Mouse (Mus musculus): ENCODE measurements around the gene Cog4. TPM values are rescaled to one million over a fixed set of nuclear protein-coding genes. Genes with fewer than 3 reads are reported as not detected.
A peak's percentile ranks its signal among the peaks of the same experiment; 100 is the strongest.
"Not testable (repeated sequence)": the region's sequence is repeated elsewhere in the genome, so short reads cannot be mapped to it uniquely, and the experiment has no call there.

The Cog4 gene
- polyA plus RNA-seq, 1 experiment from 2014 or later = 79.9 TPM

- Histone ChIP-seq H3K4me1 (peaks cover 6% of the 10 kb centered on the region; the same call in 1 of the 2 replicates), H3K27me3 (no peaks in the 10 kb centered on the region), H3K36me3 (peaks cover 71% of the 10 kb centered on the region), H3K27ac (replicated peaks) (no peak overlapping the region), H3K9ac (no peak overlapping the region), H3K4me2 (replicated peaks) (no peak overlapping the region), H3K9me3 (replicated peaks) (no peaks in the 10 kb centered on the region), H3K4me3 (replicated peaks) (no peak overlapping the region)
- ATAC-seq (ENCODE audit: insufficient number of reproducible peaks, low FRiP score, low TSS enrichment, low read depth) = no peak
- 93% methylated on average over 3 of the region's 3 CpGs for whole genome bisulfite sequencing
Observed at GRCm38 (mm10) chr8:110842012-110842574, 4.3 kb upstream of the Cog4 start.

GRCm38 (mm10) chr8:110843207-110843606 is 3.2 kb upstream of the Cog4 start:
- Histone ChIP-seq H3K27ac (replicated peaks) (no peak overlapping the region), H3K4me1 (peaks cover 13% of the 10 kb centered on the region), H3K4me2 (replicated peaks) (no peak overlapping the region), H3K9ac (no peak overlapping the region), H3K36me3 (peaks cover 60% of the 10 kb centered on the region), H3K27me3 (no peaks in the 10 kb centered on the region), H3K4me3 (replicated peaks) (no peak overlapping the region), H3K9me3 (replicated peaks) (no peaks in the 10 kb centered on the region)
- WGBS = 44% methylated on average over 5 of the region's 5 CpGs
- ATAC-seq (ENCODE audit: insufficient number of reproducible peaks, low FRiP score, low TSS enrichment, low read depth) = no peak

DNA sequence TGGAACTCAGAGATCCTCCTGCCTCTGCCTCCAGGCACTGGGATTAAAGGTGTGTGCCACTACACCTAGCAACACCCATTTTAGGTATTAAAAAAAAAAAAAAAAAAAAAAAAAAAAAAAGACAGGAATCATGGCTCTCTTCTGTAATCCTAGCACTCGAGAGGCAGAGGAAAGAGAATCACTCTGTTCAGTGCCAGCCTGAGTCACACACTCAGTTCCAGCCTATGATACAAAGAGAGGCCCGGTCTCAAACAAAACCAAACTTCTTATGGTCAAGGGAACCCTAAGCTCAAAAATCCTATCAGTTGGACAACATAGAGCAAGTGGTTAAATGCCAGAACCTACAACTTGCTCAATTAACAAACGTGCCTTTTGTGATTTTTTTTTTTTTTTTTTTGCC is 1.5 kb upstream of the Cog4 start:
- Histone ChIP-seq H3K4me2 (replicated peaks) (peak overlapping the region; percentile 75), H3K4me3 (replicated peaks) (peak overlapping the region; percentile 69), H3K4me1 (peaks cover 15% of the 10 kb centered on the region), H3K9ac (no peak overlapping the region), H3K9me3 (replicated peaks) (no peaks in the 10 kb centered on the region), H3K27me3 (no peaks in the 10 kb centered on the region), H3K27ac (replicated peaks) (no peak overlapping the region), H3K36me3 (peaks cover 49% of the 10 kb centered on the region)
- WGBS = 75% methylated on average over 3 of the region's 3 CpGs
- no peak for ATAC-seq (ENCODE audit: insufficient number of reproducible peaks, low FRiP score, low TSS enrichment, low read depth)

- WGBS = 5% methylated on average over 17 of the region's 17 CpGs
- no peaks in the 10 kb centered on the region for H3K9me3 ChIP-seq (replicated peaks)
- H3K36me3 ChIP-seq = peaks cover 49% of the 10 kb centered on the region
Observed at GRCm38 (mm10) chr8:110845821-110846404, 487 bp upstream of the Cog4 start.

DNA sequence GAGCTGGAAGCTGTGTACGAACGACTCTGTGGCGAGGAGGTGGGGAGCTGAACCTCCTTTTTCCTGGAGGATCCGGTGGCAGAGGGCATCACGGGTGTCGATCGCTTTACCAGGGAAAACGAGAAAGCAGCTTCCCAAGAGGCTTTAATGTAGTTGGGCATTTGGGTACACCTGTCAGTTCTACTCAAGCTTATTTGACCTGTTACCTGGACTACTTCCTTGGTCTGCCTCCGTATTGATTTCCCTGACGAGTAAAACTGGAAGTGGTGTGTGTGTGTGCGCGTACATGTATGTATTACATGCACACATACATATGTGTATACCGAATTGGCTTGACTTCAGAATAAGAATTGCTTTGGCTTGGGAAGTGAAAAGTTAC is 760 bp downstream of the Cog4 start:
- no peaks in the 10 kb centered on the region for H3K9me3 ChIP-seq (replicated peaks)
- no peaks in the 10 kb centered on the region for H3K27me3 ChIP-seq
- peak overlapping the region; percentile 92 for H3K27ac ChIP-seq (replicated peaks)
- peaks cover 51% of the 10 kb centered on the region for H3K36me3 ChIP-seq
- WGBS = 1% methylated on average over 13 of the region's 13 CpGs
- H3K4me2 ChIP-seq (replicated peaks) = peak overlapping the region; percentile 75
- H3K4me3 ChIP-seq (replicated peaks) = peak overlapping the region; percentile 69
- peaks cover 15% of the 10 kb centered on the region for H3K4me1 ChIP-seq
- ATAC-seq (ENCODE audit: insufficient number of reproducible peaks, low FRiP score, low TSS enrichment, low read depth) = no peak
- H3K9ac ChIP-seq = peak overlapping the region; percentile 70

More at GRCm38 (mm10) chr8:110845821-110846404, 487 bp upstream of the Cog4 start:
- peak overlapping the region; percentile 60 for H3K9ac ChIP-seq
- peak overlapping the region; percentile 69 for H3K4me3 ChIP-seq (replicated peaks)
- H3K4me1 ChIP-seq = peaks cover 15% of the 10 kb centered on the region
- H3K27ac ChIP-seq (replicated peaks) = peak overlapping the region; percentile 92
- no peak for ATAC-seq (ENCODE audit: insufficient number of reproducible peaks, low FRiP score, low TSS enrichment, low read depth)
- H3K4me2 ChIP-seq (replicated peaks) = peak overlapping the region; percentile 75
- no peaks in the 10 kb centered on the region for H3K27me3 ChIP-seq

- H3K9me3 ChIP-seq (replicated peaks) = no peaks in the 10 kb centered on the region
- H3K4me3 ChIP-seq (replicated peaks) = peak overlapping the region; percentile 69
- no peaks in the 10 kb centered on the region for H3K27me3 ChIP-seq
- peak overlapping the region; percentile 75 for H3K4me2 ChIP-seq (replicated peaks)
- peak overlapping the region; percentile 70 for H3K9ac ChIP-seq
- ATAC-seq (ENCODE audit: insufficient number of reproducible peaks, low FRiP score, low TSS enrichment, low read depth) = no peak
- peaks cover 51% of the 10 kb centered on the region for H3K36me3 ChIP-seq
- WGBS = 50% methylated on average over 14 of the region's 14 CpGs
- peaks cover 15% of the 10 kb centered on the region for H3K4me1 ChIP-seq
- H3K27ac ChIP-seq (replicated peaks) = no peak overlapping the region
Observed at GRCm38 (mm10) chr8:110847645-110848495, 1.5 kb downstream of the Cog4 start.

GRCm38 (mm10) chr8:110851186-110851585 is 4.8 kb downstream of the Cog4 start:
- 92% methylated on average over 10 of the region's 10 CpGs for WGBS
- H3K27me3 ChIP-seq = no peaks in the 10 kb centered on the region
- H3K4me2 ChIP-seq (replicated peaks) = no peak overlapping the region

GRCm38 (mm10) chr8:110856073-110856472 is 9.7 kb downstream of the Cog4 start:
- H3K36me3 ChIP-seq = peaks cover 89% of the 10 kb centered on the region
- not testable (repeated sequence) for H3K9ac ChIP-seq; H3K4me1 ChIP-seq; H3K27ac ChIP-seq (replicated peaks); H3K27me3 ChIP-seq; H3K4me2 ChIP-seq (replicated peaks); H3K9me3 ChIP-seq (replicated peaks); H3K4me3 ChIP-seq (replicated peaks); ATAC-seq (ENCODE audit: insufficient number of reproducible peaks, low FRiP score, low TSS enrichment, low read depth)
- WGBS = 92% methylated on average over 4 of the region's 4 CpGs

More at GRCm38 (mm10) chr8:110851186-110851585, 4.8 kb downstream of the Cog4 start:
- H3K9ac ChIP-seq = no peak overlapping the region
- peaks cover 63% of the 10 kb centered on the region for H3K36me3 ChIP-seq
- ATAC-seq (ENCODE audit: insufficient number of reproducible peaks, low FRiP score, low TSS enrichment, low read depth) = no peak
- H3K27ac ChIP-seq (replicated peaks) = no peak overlapping the region
- no peak overlapping the region for H3K4me3 ChIP-seq (replicated peaks)
- peaks cover 9% of the 10 kb centered on the region for H3K4me1 ChIP-seq
- H3K9me3 ChIP-seq (replicated peaks) = no peaks in the 10 kb centered on the region

- no peak overlapping the region for H3K27ac ChIP-seq (replicated peaks)
- H3K9me3 ChIP-seq (replicated peaks) = no peaks in the 10 kb centered on the region
- no peak overlapping the region for H3K9ac ChIP-seq
- H3K4me1 ChIP-seq = no peaks in the 10 kb centered on the region
- ATAC-seq (ENCODE audit: insufficient number of reproducible peaks, low FRiP score, low TSS enrichment, low read depth) = no peak
- WGBS = 86% methylated on average over 5 of the region's 5 CpGs
- H3K4me3 ChIP-seq (replicated peaks) = no peak overlapping the region
- H3K27me3 ChIP-seq = no peaks in the 10 kb centered on the region
- peaks cover 88% of the 10 kb centered on the region for H3K36me3 ChIP-seq
- H3K4me2 ChIP-seq (replicated peaks) = no peak overlapping the region
Observed at GRCm38 (mm10) chr8:110856760-110857461, 10.5 kb downstream of the Cog4 start.

DNA sequence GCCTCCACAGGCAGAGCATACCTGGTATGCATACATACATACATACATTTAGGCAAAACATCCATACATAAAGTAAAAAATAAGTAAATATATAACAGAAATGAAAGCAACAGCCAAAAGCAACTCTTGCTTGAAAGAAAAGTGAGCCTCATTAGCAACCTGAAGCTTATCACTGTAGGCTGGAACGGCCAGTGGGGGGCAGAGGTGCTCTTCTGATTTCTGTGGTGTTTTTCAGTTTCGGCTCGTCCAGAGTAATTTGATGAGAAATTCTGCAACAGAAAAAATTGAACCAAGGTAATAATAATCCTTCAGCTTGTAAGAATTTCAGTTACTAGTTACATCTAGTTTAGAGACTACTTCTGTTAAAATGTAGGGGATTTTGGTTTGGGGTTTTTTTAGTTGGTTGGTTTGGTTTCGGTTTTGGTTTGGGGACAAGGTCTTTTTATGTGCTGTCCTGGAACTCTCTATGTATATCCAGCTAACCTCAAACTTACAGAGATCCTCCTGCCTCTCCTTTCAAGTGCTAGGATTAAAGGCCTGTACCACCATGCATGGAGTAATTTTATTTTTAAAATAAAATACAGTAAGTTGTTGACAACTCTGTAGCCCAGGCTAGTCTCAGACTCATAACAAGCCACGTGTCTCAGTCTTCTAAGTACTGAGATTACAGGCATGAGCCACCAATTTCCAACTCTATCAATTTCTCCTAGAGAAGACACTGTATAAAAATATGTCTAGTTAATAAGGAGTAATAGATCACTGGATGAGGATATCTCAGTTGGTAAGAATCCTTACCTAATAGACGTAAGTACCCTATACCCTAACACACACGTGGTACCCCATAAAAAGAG is 13.5 kb downstream of the Cog4 start:
- H3K36me3 ChIP-seq = peaks cover 89% of the 10 kb centered on the region
- no peak overlapping the region for H3K27ac ChIP-seq (replicated peaks)
- no peaks in the 10 kb centered on the region for H3K4me1 ChIP-seq
- WGBS = 79% methylated on average over 7 of the region's 7 CpGs
- H3K9me3 ChIP-seq (replicated peaks) = no peaks in the 10 kb centered on the region
- no peak overlapping the region for H3K4me2 ChIP-seq (replicated peaks)
- no peak overlapping the region for H3K9ac ChIP-seq
- H3K27me3 ChIP-seq = no peaks in the 10 kb centered on the region
- ATAC-seq (ENCODE audit: insufficient number of reproducible peaks, low FRiP score, low TSS enrichment, low read depth) = no peak
- H3K4me3 ChIP-seq (replicated peaks) = no peak overlapping the region
